Mouse (Mus musculus) cerebellum, adult 2 months (tissue): Measurements from ENCODE around the gene Rab25.

Experiments used
- CTCF ChIP-seq: fragments of 200-500 bp; IDR thresholded peaks from 2 replicates; pipeline ENCODE4 v1.5.1; 2011; ENCODE audit warnings: low read depth, mild to moderate bottlenecking, control low read depth, low read length, moderate library complexity, borderline replicate concordance; ENCODE audit not compliant: insufficient read depth
- POLR2A ChIP-seq: fragments of 200-500 bp; IDR thresholded peaks from 2 replicates; pipeline ENCODE4 v1.6.1; 2011; ENCODE audit warnings: low read length, control low read depth, borderline replicate concordance; ENCODE audit not compliant: insufficient read depth

- no peak for TF ChIP-seq CTCF
- TF ChIP-seq POLR2A: no peak
Observed at GRCm38 (mm10) chr3:88520078-88520477, 28.0 kb downstream of the Rab25 start.
